Mouse (Mus musculus) stomach, postnatal 0 days (tissue): ENCODE measurements around the gene Cobll1. TPM values are rescaled to one million over a fixed set of nuclear protein-coding genes. Genes with fewer than 3 reads are reported as not detected.

ENCODE experiments used
- ATAC-seq: fragments of 200-750 bp; cut with Nextera tagmentation; 2 replicates; pipeline ENCODE4 v1.8.0; 2017; ENCODE audit not compliant: low FRiP score, low TSS enrichment
- DNase-seq: peaks from one replicate; pipeline ENCODE4 v3.0.0-alpha.2; 2016; ENCODE audit warnings: low spot score
- H3K27ac ChIP-seq: fragments of 300-500 bp; sonication (generic); replicated peaks from 2 replicates; pipeline ENCODE4 v1.5.1; 2014; ENCODE audit warnings: mild to moderate bottlenecking, control low read depth
- H3K27me3 ChIP-seq: fragments of 300-500 bp; sonication (generic); 2 replicates; pipeline ENCODE4 v1.6.1; 2014; ENCODE audit warnings: low read length; ENCODE audit not compliant: control insufficient read depth, insufficient read depth
- H3K36me3 ChIP-seq: fragments of 300-500 bp; sonication (generic); 2 replicates; pipeline ENCODE4 v1.6.1; 2014; ENCODE audit warnings: low read length, mixed read lengths; ENCODE audit not compliant: control insufficient read depth, insufficient read depth
- H3K4me1 ChIP-seq: fragments of 300-500 bp; sonication (generic); replicated peaks from 2 replicates; pipeline ENCODE4 v1.6.1; 2014; ENCODE audit warnings: antibody characterized with exemption; ENCODE audit not compliant: control insufficient read depth, insufficient read depth
- H3K4me2 ChIP-seq: fragments of 300-500 bp; sonication (generic); replicated peaks from 2 replicates; pipeline ENCODE4 v1.6.1; 2014; ENCODE audit warnings: low read depth, mild to moderate bottlenecking, control low read depth, moderate library complexity
- H3K4me3 ChIP-seq: fragments of 300-500 bp; sonication (generic); 2 replicates; pipeline ENCODE4 v1.5.1; 2014; ENCODE audit warnings: low read depth, low read length, control low read depth
- H3K9ac ChIP-seq: fragments of 300-500 bp; sonication (generic); 2 replicates; pipeline ENCODE4 v1.6.1; 2014; ENCODE audit warnings: mild to moderate bottlenecking, low read length, control low read depth, mixed read lengths
- H3K9me3 ChIP-seq: fragments of 300-500 bp; sonication (generic); 2 replicates; pipeline ENCODE4 v1.6.1; 2016; ENCODE audit warnings: low read length; ENCODE audit not compliant: control insufficient read depth
- CTCF ChIP-seq: IDR thresholded peaks from 2 replicates; pipeline ENCODE4 v1.5.1; 2016; ENCODE audit warnings: antibody characterized with exemption, low read depth, mild to moderate bottlenecking, moderate library complexity
- EP300 ChIP-seq: optimal IDR thresholded peaks from 2 replicates; pipeline ENCODE3; 2016; ENCODE audit warnings: antibody characterized with exemption
- WGBS: fragments of 180-500 bp; shearing (Covaris S2); extraction: QIAGEN DNeasy Blood & Tissue Kit; methylation state at CpG from one replicate; pipeline ENCODE4 v1.1.7; 2014; 5-methylcytosine and 5-hydroxymethylcytosine counted together
- polyA plus RNA-seq: library from polyadenylated mRNA; unstranded; fragments of >200 nt; fragmentation: Nextera tagmentation; extraction: Ambion mirVana; gene quantifications from 2 replicates; pipeline ENCODE4 v1.2.1, GENCODE M21; 2015

Cobll1 gene
- polyA plus RNA-seq, 1 experiment from 2014 or later: 9.3 TPM

- H3K4me2 ChIP-seq: no peak overlapping the region
- WGBS: 48% methylated on average over 6 of the region's 6 CpGs
- no peaks in the 10 kb centered on the region for H3K36me3 ChIP-seq
- no peak for DNase-seq
- no peak overlapping the region for H3K4me3 ChIP-seq
- H3K27ac ChIP-seq: no peak overlapping the region
- no peak for ATAC-seq
- no peaks in the 10 kb centered on the region for H3K9me3 ChIP-seq
- H3K4me1 ChIP-seq: peaks cover 2% of the 10 kb centered on the region
- H3K9ac ChIP-seq: no peak overlapping the region
- TF ChIP-seq EP300 (no peak), CTCF (no peak)
- H3K27me3 ChIP-seq: no peaks in the 10 kb centered on the region
These were observed 50.6 kb downstream of the Cobll1 start for GRCm38 (mm10) chr2:65188585-65188984.

- ATAC-seq (no peak), DNase-seq (no peak)
- Histone ChIP-seq H3K4me1 (peaks cover 2% of the 10 kb centered on the region), H3K27me3 (no peaks in the 10 kb centered on the region), H3K4me2 (no peak overlapping the region), H3K36me3 (no peaks in the 10 kb centered on the region), H3K9ac (no peak overlapping the region), H3K4me3 (no peak overlapping the region), H3K27ac (no peak overlapping the region), H3K9me3 (no peaks in the 10 kb centered on the region)
- no peak for TF ChIP-seq EP300
These were observed 51.6 kb downstream of the Cobll1 start for GRCm38 (mm10) chr2:65187652-65188051.

GRCm38 (mm10) chr2:65187164-65187563, 52.0 kb downstream of the Cobll1 start:
- no peaks in the 10 kb centered on the region for H3K27me3 ChIP-seq
- no peaks in the 10 kb centered on the region for H3K36me3 ChIP-seq
- 92% methylated on average over 3 of the region's 3 CpGs for WGBS
- H3K4me3 ChIP-seq: no peak overlapping the region
- H3K4me2 ChIP-seq: no peak overlapping the region
- H3K9ac ChIP-seq: no peak overlapping the region
- no peak for ATAC-seq
- no peak overlapping the region for H3K27ac ChIP-seq
- TF ChIP-seq EP300 (no peak), CTCF (no peak)
- no peak for DNase-seq
- H3K4me1 ChIP-seq: peaks cover 2% of the 10 kb centered on the region
- no peaks in the 10 kb centered on the region for H3K9me3 ChIP-seq

GRCm38 (mm10) chr2:65182747-65183146, 56.5 kb downstream of the Cobll1 start:
- DNase-seq: no peak
- H3K4me3 ChIP-seq: no peak overlapping the region
- no peak overlapping the region for H3K4me2 ChIP-seq
- no peaks in the 10 kb centered on the region for H3K36me3 ChIP-seq
- WGBS: 44% methylated on average over 2 of the region's 2 CpGs
- no peaks in the 10 kb centered on the region for H3K9me3 ChIP-seq
- H3K27ac ChIP-seq: no peak overlapping the region
- no peaks in the 10 kb centered on the region for H3K27me3 ChIP-seq
- TF ChIP-seq EP300 (no peak), CTCF (no peak)
- H3K9ac ChIP-seq: no peak overlapping the region
- H3K4me1 ChIP-seq: no peaks in the 10 kb centered on the region
- no peak for ATAC-seq

GRCm38 (mm10) chr2:65181736-65182135, 57.5 kb downstream of the Cobll1 start:
- Histone ChIP-seq H3K27me3 (no peaks in the 10 kb centered on the region), H3K9me3 (no peaks in the 10 kb centered on the region), H3K27ac (no peak overlapping the region), H3K4me2 (no peak overlapping the region), H3K9ac (no peak overlapping the region), H3K4me1 (no peaks in the 10 kb centered on the region), H3K36me3 (no peaks in the 10 kb centered on the region), H3K4me3 (no peak overlapping the region)
- ATAC-seq (no peak), DNase-seq (no peak)
- 70% methylated on average over 8 of the region's 8 CpGs for WGBS
- TF ChIP-seq EP300: no peak
- no peak for TF ChIP-seq CTCF

GRCm38 (mm10) chr2:65181066-65181716, 58.0 kb downstream of the Cobll1 start:
- no peak for ATAC-seq
- no peak for DNase-seq
- H3K4me3 ChIP-seq: no peak overlapping the region
- H3K27ac ChIP-seq: no peak overlapping the region
- no peaks in the 10 kb centered on the region for H3K36me3 ChIP-seq
- no peaks in the 10 kb centered on the region for H3K9me3 ChIP-seq
- TF ChIP-seq CTCF (peak; percentile 18; the same call in 1 of the 2 replicates), EP300 (no peak)
- H3K4me1 ChIP-seq: no peaks in the 10 kb centered on the region
- H3K27me3 ChIP-seq: no peaks in the 10 kb centered on the region
- 41% methylated on average over 9 of the region's 9 CpGs for WGBS
- no peak overlapping the region; the same call in 1 of the 2 replicates for H3K4me2 ChIP-seq
- no peak overlapping the region for H3K9ac ChIP-seq
